Mouse (Mus musculus) hindlimb bud, embryonic 11.5 days (tissue): ENCODE data around the gene Gm28827.
"Not testable (repeated sequence)": the region's sequence is repeated elsewhere in the genome, so short reads cannot be mapped to it uniquely, and the experiment has no call there.

Experiments used
- DNase-seq: peaks from one replicate; pipeline ENCODE4 v3.0.0-alpha.2; 2012; ENCODE audit warnings: low read depth, low spot score; ENCODE audit errors: extremely low spot score

Gene Gm28827

DNA sequence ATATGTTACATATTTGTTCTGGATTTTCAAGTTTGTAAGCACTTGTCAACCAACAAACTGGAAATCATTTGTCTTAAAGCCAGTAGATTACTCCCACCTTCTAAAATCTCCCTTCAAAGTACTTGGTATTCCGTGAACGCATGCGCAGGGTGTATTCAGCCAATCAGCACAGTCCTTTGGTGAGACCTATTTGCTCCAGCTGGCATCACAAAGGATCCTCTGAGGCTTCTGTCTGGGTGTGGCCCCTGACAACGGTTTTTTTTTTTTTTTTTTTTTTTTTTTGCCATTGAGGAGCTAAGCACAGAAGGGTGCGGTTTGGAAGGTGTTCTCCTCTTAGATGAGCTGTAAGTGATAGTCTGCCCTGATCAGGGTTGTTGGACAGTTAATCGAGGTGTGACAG lies at the start of gene Gm28827:
Gene Gm28827, plus strand, starts transcription at position 301 of the 400 bp plus-strand sequence.
- not testable (repeated sequence) for DNase-seq
